Mouse (Mus musculus) limb, embryonic 15.5 days (tissue): ENCODE measurements around the gene Bckdha. TPM values are rescaled to one million over a fixed set of nuclear protein-coding genes. Genes with fewer than 3 reads are reported as not detected.

Source experiments
- ATAC-seq: fragments of 200-750 bp; cut with Nextera tagmentation; 2 replicates; pipeline ENCODE4 v1.8.0; 2017; ENCODE audit warnings: low read depth, moderate TSS enrichment; ENCODE audit not compliant: insufficient number of reproducible peaks, low FRiP score, low TSS enrichment
- H3K27ac ChIP-seq: fragments of 300-500 bp; sonication (generic); 2 replicates; pipeline ENCODE4 v1.5.1; 2015; ENCODE audit warnings: moderate library complexity, mild to moderate bottlenecking, inconsistent platforms
- H3K27me3 ChIP-seq: fragments of 300-500 bp; sonication (generic); 2 replicates; pipeline ENCODE4 v1.6.1; 2015; ENCODE audit warnings: inconsistent platforms
- H3K36me3 ChIP-seq: fragments of 300-500 bp; sonication (generic); 2 replicates; pipeline ENCODE4 v1.6.1; 2015; ENCODE audit warnings: inconsistent platforms
- H3K4me1 ChIP-seq: fragments of 300-500 bp; sonication (generic); 2 replicates; pipeline ENCODE4 v1.6.1; 2015; ENCODE audit warnings: inconsistent platforms
- H3K4me2 ChIP-seq: fragments of 300-500 bp; sonication (generic); 2 replicates; pipeline ENCODE4 v1.6.1; 2015; ENCODE audit warnings: mild to moderate bottlenecking, inconsistent platforms
- H3K4me3 ChIP-seq: fragments of 300-500 bp; sonication (generic); 2 replicates; pipeline ENCODE4 v1.5.1; 2015; ENCODE audit warnings: mild to moderate bottlenecking, inconsistent platforms
- H3K9ac ChIP-seq: fragments of 300-500 bp; sonication (generic); 2 replicates; pipeline ENCODE4 v1.6.1; 2015; ENCODE audit warnings: inconsistent platforms
- H3K9me3 ChIP-seq: fragments of 300-500 bp; sonication (generic); 2 replicates; pipeline ENCODE4 v1.6.1; 2016; ENCODE audit warnings: inconsistent platforms
- WGBS: fragments of 180-500 bp; shearing (Covaris S2); methylation state at CpG from one replicate; pipeline ENCODE4 v1.1.7; 2015; 5-methylcytosine and 5-hydroxymethylcytosine counted together
- polyA plus RNA-seq: library from polyadenylated mRNA; unstranded; fragments of >200 nt; fragmentation: Nextera tagmentation; extraction: Ambion mirVana; gene quantifications from 2 replicates; pipeline ENCODE4 v1.2.1, GENCODE M21; 2015

Gene Bckdha
- polyA plus RNA-seq, 1 experiment from 2014 or later: 59.1 TPM

DNA sequence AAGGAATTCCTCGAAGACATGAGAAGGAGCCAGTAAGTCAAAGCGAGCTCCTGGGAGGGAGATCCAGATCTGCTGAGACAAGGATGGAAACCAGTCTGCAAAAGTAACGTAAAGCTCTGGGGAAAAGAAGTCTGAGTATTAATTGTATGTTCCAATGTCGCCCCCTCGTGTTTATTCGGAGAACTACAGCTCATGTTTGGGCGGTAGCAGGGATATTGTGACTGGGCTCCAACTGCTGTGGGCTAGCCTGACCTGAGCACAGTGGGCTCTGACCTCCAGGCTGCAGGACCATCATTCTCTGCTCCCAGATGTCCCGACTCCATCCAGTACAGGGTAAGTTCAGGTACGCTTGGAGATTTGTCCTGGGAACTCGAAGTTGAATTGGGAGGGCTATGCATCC, 59.1 kb downstream of the Bckdha start:
- H3K4me1 ChIP-seq: no peaks in the 10 kb centered on the region
- ATAC-seq: no peak; the same call in 1 of the 2 replicates
- no peak overlapping the region for H3K4me2 ChIP-seq
- no peak overlapping the region for H3K4me3 ChIP-seq
- H3K9ac ChIP-seq: no peak overlapping the region
- H3K27me3 ChIP-seq: no peaks in the 10 kb centered on the region
- no peak overlapping the region for H3K27ac ChIP-seq
- WGBS: 12% methylated on average over 10 of the region's 10 CpGs
- no peaks in the 10 kb centered on the region for H3K36me3 ChIP-seq
- H3K9me3 ChIP-seq: no peaks in the 10 kb centered on the region

DNA sequence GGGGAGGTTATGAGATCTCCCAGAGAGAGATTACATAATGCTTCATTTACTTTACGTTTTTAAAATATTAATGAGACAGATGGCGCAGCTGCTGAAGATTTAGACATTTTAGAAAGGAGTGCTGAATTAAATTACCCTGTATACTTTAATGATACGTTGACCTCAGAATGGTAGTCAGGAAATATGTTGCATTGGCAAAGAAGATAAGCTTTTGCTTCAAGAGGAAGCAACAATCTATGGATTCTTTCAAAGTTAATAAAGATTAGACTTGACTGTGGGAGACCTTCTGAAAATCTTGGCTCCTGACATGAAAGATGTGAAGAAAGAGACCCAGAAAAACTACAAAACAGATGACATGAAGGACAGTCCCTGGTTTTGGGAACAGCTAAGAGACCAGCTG, 64.9 kb downstream of the Bckdha start:
- Histone ChIP-seq H3K4me1 (no peaks in the 10 kb centered on the region), H3K27me3 (no peaks in the 10 kb centered on the region), H3K27ac (no peak overlapping the region), H3K9ac (no peak overlapping the region), H3K4me3 (no peak overlapping the region), H3K4me2 (no peak overlapping the region), H3K9me3 (no peaks in the 10 kb centered on the region), H3K36me3 (no peaks in the 10 kb centered on the region)
- no peak for ATAC-seq
- 72% methylated on average over 3 of the region's 3 CpGs for WGBS

DNA sequence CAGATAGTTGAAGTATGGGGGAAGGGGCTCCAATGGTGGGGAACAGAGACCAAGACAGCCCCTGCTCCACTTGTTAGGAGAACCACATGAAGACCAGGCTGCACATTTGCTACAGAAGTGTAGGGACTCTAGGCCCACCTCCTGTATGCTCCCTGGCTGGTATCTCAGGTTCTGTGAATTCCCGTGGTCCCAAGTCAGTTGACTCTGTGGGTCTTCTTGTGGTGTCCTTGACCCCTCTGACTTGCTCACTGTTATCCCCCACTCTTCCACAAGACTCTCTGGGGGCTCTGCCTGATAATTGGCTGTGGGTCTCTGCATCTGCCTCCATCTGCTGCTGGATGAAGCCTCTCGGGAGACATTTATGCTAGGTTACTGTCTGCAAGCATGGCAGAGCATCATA, 67.6 kb downstream of the Bckdha start:
- H3K27me3 ChIP-seq: no peaks in the 10 kb centered on the region
- H3K4me1 ChIP-seq: no peaks in the 10 kb centered on the region
- no peak overlapping the region for H3K4me2 ChIP-seq
- no peaks in the 10 kb centered on the region for H3K9me3 ChIP-seq
- H3K4me3 ChIP-seq: no peak overlapping the region
- H3K9ac ChIP-seq: no peak overlapping the region
- ATAC-seq: no peak
- H3K36me3 ChIP-seq: no peaks in the 10 kb centered on the region
- 81% methylated on average over 2 of the region's 2 CpGs for WGBS
- H3K27ac ChIP-seq: no peak overlapping the region

DNA sequence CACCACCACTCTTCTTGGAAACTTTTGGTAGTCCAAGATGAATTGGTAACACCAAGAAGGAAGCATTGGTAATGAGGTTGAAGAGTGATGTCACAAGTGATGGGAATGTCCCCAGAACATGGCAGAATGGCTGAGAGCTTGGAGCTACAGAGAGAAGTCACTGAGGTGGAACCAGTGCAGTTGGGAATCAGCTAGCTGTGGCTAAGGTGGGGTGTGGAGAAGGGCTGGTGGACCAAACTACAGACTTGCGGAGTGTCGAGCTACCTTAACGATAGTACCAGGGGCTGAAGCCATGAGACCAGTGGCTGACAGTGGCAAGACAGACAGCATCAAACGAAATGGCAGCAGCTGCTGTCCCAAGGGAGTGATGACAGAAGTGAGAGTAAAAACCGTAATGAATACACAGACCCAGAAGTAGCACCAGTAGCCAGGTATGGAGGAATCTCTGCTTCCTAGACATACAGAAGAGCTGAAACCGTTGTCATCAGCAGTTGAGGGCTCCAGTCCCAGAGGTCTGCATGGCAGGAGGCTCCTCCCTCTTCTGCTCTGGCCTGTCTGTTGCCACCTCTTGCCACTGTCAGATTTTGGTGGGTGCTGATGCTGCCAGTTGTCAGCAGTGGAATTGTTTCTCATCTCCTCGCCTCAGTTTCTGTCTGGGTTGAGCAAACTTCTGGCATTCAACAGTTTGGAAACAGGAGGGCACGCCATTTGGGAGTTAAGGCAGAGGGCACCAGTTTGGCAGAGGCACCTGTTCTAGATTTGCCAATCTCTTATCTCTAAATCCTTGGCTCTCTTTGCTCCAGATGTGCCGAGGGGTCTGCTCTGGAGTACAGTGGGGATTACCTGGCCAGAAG, 73.2 kb downstream of the Bckdha start:
- Histone ChIP-seq H3K4me1 (no peaks in the 10 kb centered on the region), H3K9me3 (no peaks in the 10 kb centered on the region), H3K27ac (no peak overlapping the region), H3K4me3 (no peak overlapping the region), H3K4me2 (no peak overlapping the region), H3K36me3 (no peaks in the 10 kb centered on the region), H3K27me3 (no peaks in the 10 kb centered on the region), H3K9ac (no peak overlapping the region)
- no peak for ATAC-seq
- 75% methylated on average over 9 of the region's 9 CpGs for WGBS

DNA sequence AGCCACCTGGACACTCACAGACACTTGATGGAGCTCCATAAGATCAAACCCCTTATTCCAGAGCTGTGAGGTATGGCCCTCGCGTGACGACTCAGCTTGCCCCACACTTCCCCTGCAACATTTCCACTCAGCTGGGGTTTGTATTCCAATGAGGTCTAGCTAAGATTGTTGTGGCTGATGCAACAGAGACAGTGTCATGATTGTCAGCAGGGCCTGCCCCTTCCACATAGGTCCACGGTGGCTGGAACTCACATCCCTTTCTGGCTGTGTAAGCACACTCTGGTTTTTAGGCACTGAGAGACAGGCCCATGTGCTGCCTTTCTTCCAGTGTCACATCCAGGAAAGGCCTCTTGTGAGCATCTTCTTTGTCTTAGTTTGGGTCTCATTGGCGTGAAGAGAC, 74.1 kb downstream of the Bckdha start:
- Histone ChIP-seq H3K36me3 (no peaks in the 10 kb centered on the region), H3K9ac (no peak overlapping the region), H3K9me3 (no peaks in the 10 kb centered on the region), H3K27ac (no peak overlapping the region), H3K27me3 (no peaks in the 10 kb centered on the region), H3K4me3 (no peak overlapping the region), H3K4me2 (no peak overlapping the region), H3K4me1 (no peaks in the 10 kb centered on the region)
- no peak for ATAC-seq
- WGBS: 83% methylated on average over 5 of the region's 5 CpGs

DNA sequence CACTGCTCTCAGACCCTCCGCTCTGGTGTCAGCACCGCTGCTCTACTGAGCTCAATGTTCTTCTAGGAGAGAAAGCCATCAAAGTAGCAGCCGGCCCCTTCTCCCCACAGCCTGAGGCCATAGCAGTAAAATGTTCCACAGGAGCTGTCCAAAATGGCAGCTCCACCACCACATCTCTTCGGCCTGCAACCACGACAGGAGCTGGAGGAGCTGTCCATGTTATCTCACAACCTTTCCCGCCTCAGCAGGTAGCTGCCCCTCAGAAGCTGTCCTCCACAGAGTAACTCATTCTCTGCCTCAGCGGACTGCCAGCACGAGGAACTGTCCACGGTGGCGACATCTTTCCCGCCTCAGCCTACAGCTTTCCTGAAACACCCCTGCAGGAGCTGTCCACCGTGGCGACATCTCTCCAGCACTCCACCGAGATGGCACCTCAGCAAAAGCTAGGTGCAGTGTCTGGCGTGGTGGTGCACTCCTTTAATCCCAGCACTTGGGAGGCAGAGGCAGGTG, 76.4 kb downstream of the Bckdha start:
- Histone ChIP-seq H3K27me3 (no peaks in the 10 kb centered on the region), H3K9me3 (no peaks in the 10 kb centered on the region), H3K4me2 (no peak overlapping the region), H3K4me3 (no peak overlapping the region), H3K27ac (no peak overlapping the region), H3K9ac (no peak overlapping the region), H3K36me3 (no peaks in the 10 kb centered on the region), H3K4me1 (no peaks in the 10 kb centered on the region)
- 87% methylated on average over 15 of the region's 15 CpGs for WGBS
- ATAC-seq: no peak

Other genes with a start within 250 kb of the Bckdha start
- 0.20 and 0.32 TPM in 2 replicates for gene Cxcl17, start 246.1 kb downstream of the Bckdha start, polyA plus RNA-seq
- gene Ceacam1, start 181.4 kb downstream of the Bckdha start, polyA plus RNA-seq: 1.5 and 2.2 TPM in 2 replicates
- gene Ceacam2, start 119.1 kb downstream of the Bckdha start, polyA plus RNA-seq: not detected in 2 replicates
- not detected in 2 replicates for gene Erich4, start 43.1 kb downstream of the Bckdha start, polyA plus RNA-seq
- 29.1 and 30.6 TPM in 2 replicates for gene Dmac2, start 39.6 kb downstream of the Bckdha start, polyA plus RNA-seq
- gene B3gnt8, start 32.3 kb downstream of the Bckdha start, polyA plus RNA-seq: 9.3 and 11.8 TPM in 2 replicates
- 64.7 and 69.8 TPM in 2 replicates for gene Exosc5, start 183 bp upstream of the Bckdha start, polyA plus RNA-seq
- 3.0 TPM in 2 replicates for gene Tmem91, start 16.2 kb upstream of the Bckdha start, polyA plus RNA-seq
- 24.9 and 29.1 TPM in 2 replicates for gene B9d2, start 21.8 kb upstream of the Bckdha start, polyA plus RNA-seq
- gene Tgfb1, start 28.0 kb upstream of the Bckdha start, polyA plus RNA-seq: 2.8 and 3.8 TPM in 2 replicates
- gene Ccdc97, start 60.1 kb upstream of the Bckdha start, polyA plus RNA-seq: 23.1 and 23.4 TPM in 2 replicates
- 46.3 and 53.7 TPM in 2 replicates for gene Hnrnpul1, start 95.8 kb upstream of the Bckdha start, polyA plus RNA-seq
- gene Axl, start 129.7 kb upstream of the Bckdha start, polyA plus RNA-seq: 131 and 133 TPM in 2 replicates
- gene Cyp2s1, start 157.9 kb upstream of the Bckdha start, polyA plus RNA-seq: 3.0 and 3.9 TPM in 2 replicates
- not detected in 2 replicates for gene Cyp2b10, start 238.6 kb upstream of the Bckdha start, polyA plus RNA-seq